Mouse (Mus musculus): ENCODE measurements around the gene Hddc3. TPM values are rescaled to one million over a fixed set of nuclear protein-coding genes. Genes with fewer than 3 reads are reported as not detected.
A peak's percentile ranks its signal among the peaks of the same experiment; 100 is the strongest.
"Not testable (repeated sequence)": the region's sequence is repeated elsewhere in the genome, so short reads cannot be mapped to it uniquely, and the experiment has no call there.

Gene Hddc3
- total RNA-seq, 1 experiment from 2014 or later: 18.4 TPM

DNA sequence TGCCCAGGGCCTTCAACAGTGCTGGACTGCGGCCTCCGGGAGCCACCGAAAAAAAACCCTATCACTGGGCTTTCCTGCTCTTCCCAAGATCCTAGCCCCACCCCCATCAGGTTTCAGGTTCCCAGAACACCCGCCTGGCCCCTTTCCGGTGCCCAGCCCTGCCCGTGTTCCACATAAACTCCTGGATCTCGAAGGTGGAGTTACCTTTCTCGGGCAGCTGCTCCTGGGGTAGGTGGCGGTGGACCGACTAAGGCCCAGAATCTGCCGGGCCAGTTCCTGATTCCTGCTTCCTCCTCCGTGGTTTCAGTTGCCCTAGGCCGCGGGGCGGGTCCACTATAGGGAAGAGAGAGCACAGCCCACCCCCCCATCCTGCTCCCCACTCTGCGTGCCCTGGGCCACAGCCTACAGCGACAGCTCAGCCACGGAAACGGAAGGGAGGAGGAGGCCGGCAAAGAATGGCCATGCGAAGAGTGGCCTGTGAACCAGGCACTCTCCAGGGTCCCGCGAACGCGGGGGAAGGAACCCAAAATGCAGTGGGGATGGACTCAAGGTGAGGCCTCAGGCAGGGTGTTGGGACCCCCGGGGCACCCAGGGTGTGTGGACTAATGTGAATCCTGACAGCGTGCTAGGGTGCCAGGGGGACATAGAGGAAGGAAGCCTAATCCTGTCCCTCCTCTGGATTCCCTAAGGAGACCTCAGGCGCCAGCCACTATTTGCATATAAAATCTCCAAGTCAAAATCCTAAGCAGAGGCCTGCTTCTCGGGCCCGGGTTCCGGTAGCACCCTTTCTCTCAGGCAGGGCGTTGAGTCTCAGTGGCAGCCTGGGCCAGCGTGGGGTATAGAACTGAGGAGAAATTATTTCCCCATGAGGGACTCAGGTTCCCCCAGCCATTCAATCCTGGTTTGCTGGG is 45.0 kb downstream of the Hddc3 start, which contains the start of gene Fes:
TSS of gene Fes (minus strand) at position 314 of the 911 bp plus-strand sequence.
- ATAC-seq (replicated peaks; ENCODE audit: low read depth, poor library complexity, severe bottlenecking): peak; percentile 71

DNA sequence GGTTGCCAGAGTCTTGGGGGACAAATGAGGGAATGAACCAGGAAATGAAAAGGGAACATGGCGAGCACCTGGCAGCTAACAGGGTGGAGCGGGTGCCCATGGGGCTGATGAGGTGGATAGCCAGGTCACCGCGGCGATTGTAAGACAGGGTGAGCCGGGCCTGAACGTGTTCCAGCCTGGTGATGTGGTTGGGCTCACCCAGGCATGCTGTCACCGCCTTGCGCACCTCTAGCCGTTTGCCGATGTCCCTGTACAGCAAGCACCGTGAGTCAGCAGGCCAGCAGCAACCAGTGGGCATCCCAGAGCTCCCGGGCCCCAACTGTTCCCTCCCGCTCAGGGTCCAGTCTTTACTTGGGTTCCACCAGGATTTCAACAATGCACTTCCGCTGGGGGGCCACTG is 49.2 kb downstream of the Hddc3 start:
- ATAC-seq (replicated peaks; ENCODE audit: low read depth, poor library complexity, severe bottlenecking): no peak

DNA sequence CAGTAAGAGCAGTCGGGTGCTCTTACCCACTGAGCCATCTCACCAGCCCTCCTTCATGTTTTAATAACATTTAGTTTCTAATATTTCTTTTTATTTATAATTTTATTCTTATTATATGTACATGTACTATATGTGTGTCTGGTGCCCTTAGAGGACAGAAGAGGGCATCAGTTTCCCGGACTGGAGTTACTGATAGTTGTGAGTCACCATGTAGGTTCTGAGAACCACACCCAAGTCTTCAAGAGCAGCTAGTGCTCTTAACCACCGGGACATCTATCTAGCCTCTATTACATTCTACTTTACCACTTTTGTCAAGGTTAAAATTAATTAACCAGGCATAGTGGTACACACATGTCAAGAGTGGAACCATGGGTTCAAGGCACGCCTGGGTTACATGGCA is 51.7 kb downstream of the Hddc3 start:
- ATAC-seq (replicated peaks; ENCODE audit: low read depth, poor library complexity, severe bottlenecking): no peak

DNA sequence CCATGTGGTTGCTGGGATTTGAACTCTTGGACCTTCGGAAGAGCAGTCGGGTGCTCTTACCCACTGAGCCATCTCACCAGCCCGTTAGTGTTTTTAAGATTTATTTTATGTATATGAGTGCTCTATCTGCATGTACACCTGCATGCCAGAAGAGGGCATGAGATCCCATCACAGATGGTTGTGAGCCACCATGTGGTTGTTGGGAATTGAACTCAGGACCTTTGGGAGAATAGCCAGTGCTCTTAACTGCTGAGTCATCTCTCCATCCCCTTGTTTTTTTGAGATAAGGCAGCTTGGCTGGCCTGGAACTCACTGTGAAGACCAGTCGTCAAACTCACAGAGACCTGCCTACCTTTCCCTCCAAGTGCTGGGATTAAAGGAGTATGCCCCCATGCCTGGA is 53.5 kb downstream of the Hddc3 start:
- ATAC-seq (replicated peaks; ENCODE audit: low read depth, poor library complexity, severe bottlenecking): not testable (repeated sequence)

DNA sequence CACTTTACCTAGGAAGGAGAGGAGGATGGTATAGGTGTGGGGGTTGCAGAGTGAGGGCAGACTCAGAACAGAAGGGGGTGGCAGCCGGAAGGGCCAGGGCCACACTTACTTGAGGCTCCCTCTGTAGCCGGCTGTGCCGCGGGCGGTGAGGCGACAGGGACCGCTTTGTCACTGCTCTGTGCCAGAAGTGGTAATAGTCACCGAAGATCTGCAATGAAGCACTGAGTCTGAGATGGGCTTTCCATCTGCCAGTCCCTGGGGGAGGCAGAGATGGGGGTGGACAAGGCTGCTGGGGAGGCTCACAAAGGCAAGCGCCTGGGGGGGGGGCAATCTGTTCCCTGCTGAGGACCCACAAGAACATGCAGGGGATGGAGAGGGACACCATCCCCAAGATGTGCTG is 55.1 kb downstream of the Hddc3 start:
- no peak for ATAC-seq (replicated peaks; ENCODE audit: low read depth, poor library complexity, severe bottlenecking)

DNA sequence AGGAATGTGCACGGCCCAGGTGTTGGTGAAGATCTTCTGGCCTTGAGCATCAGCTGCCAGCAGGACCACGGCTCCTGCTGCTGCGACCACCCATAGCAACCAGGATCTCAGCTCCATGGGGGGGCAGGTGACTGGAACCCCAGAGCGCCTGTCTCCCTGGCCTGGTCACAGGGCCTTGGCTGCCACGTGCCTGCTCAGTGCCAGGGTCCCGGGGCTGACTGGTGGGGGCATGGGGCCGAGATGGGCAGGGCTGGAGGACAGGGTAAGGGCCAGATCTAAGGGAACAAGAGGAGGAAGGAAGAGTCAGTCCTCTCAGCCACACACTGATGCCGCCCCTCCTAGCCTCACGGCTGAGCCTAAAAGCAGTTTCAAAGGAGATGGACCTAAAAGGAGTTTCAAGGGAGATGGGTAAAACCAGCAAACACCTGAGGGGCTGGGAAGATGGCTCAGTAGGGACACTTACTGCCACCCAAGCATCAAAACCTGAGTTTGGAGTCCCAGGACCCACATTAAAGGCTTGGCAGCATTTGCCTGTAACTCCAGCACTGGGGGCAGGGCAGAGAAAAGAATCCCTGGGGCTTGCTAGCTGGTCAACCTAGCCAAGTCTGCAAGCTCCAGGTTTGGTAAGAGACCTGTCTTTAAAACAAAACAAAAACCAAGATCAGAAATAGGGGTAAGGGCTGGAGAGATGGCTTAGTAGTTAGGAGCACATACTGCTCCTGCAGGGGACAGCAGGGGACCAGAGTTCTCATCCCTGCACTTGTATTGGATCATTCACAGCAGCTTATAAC is 55.9 kb downstream of the Hddc3 start:
- no peak for ATAC-seq (replicated peaks; ENCODE audit: low read depth, poor library complexity, severe bottlenecking)

DNA sequence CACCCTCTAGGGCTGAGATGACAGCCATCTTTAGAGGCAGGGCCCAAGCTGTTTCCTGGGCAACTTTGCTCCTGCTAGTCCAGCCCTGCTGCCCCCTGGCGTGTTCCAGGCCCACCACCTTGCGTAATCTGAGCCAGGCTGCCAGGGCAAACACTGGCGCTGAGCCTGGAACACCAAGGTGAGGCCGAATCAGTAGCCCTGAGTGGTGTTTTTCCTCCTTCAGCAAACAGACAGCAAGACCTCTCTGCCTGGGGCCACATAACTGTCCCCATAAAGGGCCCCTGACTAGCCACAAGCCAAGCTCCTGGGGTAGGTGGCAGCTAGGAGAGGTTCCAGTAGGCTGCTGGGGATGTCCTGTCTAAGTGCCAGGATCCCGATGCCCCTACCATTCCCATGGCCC is 57.2 kb downstream of the Hddc3 start:
- ATAC-seq (replicated peaks; ENCODE audit: low read depth, poor library complexity, severe bottlenecking): no peak; the same call in 1 of the 2 replicates

Other genes starting within 250 kb of the Hddc3 start
- gene Idh2, start 227.7 kb upstream of the Hddc3 start, total RNA-seq (2017): 233 and 240 TPM in 2 replicates
- gene Sema4b, start 156.3 kb upstream of the Hddc3 start, total RNA-seq (2017): 4.8 and 6.3 TPM in 2 replicates
- 35.9 and 42.2 TPM in 2 replicates for gene Cib1, start 110.3 kb upstream of the Hddc3 start, total RNA-seq (2017)
- 0.97 and 2.2 TPM in 2 replicates for gene Gdpgp1, start 110.2 kb upstream of the Hddc3 start, total RNA-seq (2017)
- 0.29 TPM in 1 of 2 replicates, not detected in the other for gene Ttll13, start 96.7 kb upstream of the Hddc3 start, total RNA-seq (2017)
- 23.2 and 31.0 TPM in 2 replicates for gene Ngrn, start 81.9 kb upstream of the Hddc3 start, total RNA-seq (2017)
- 31.7 and 31.8 TPM in 2 replicates for gene Vps33b, start 73.5 kb upstream of the Hddc3 start, total RNA-seq (2017)
- gene Prc1, start 48.7 kb upstream of the Hddc3 start, total RNA-seq (2017): 145 and 156 TPM in 2 replicates
- gene Rccd1, start 18.6 kb upstream of the Hddc3 start, total RNA-seq (2017): 12.6 and 19.0 TPM in 2 replicates
- 15.3 and 15.8 TPM in 2 replicates for gene Unc45a, start 2.1 kb upstream of the Hddc3 start, total RNA-seq (2017)
- gene Man2a2, start 28.3 kb downstream of the Hddc3 start, total RNA-seq (2017): 36.1 and 38.4 TPM in 2 replicates
- 70.4 and 105 TPM in 2 replicates for gene Fes, start 44.8 kb downstream of the Hddc3 start, total RNA-seq (2017)
- 12.2 and 14.4 TPM in 2 replicates for gene Furin, start 62.3 kb downstream of the Hddc3 start, total RNA-seq (2017)
- 66.2 and 79.5 TPM in 2 replicates for gene Blm, start 192.0 kb downstream of the Hddc3 start, total RNA-seq (2017)